Mouse (Mus musculus) hematopoietic stem cell, adult 5-6 weeks (primary cell): Measurements from ENCODE around the gene Arhgap15. TPM values are rescaled to one million over a fixed set of nuclear protein-coding genes. Genes with fewer than 3 reads are reported as not detected.

Experiments
- ATAC-seq, 2 experiments: fragments of 125-278 bp in 1 of 2; replicated peaks in 1 of 2; 2 replicates each; pipeline ENCODE4 v1.8.0; 2016 to 2017; ENCODE audit warnings: inconsistent platforms in 2 of 2, mild to moderate bottlenecking in 2 of 2, moderate number of reproducible peaks in 2 of 2, low read depth in 1 of 2, moderate TSS enrichment in 1 of 2; ENCODE audit not compliant: low FRiP score in 2 of 2, poor library complexity in 2 of 2, severe bottlenecking in 2 of 2, insufficient read depth in 1 of 2, low TSS enrichment in 1 of 2
- total RNA-seq: library from RNA; stranded (forward); fragments of 172-1452, 232-1000 nt; gene quantifications from 2 replicates; pipeline ENCODE4 v1.2.3, GENCODE M21; 2017

Arhgap15 gene
- total RNA-seq, 1 experiment from 2014 or later = 148 TPM

GRCm38 (mm10) chr2:44393789-44394188 is 645.2 kb downstream of the Arhgap15 start:
- no peak for ATAC-seq

- ATAC-seq = no peak
Measured at GRCm38 (mm10) chr2:44394956-44395501, 646.4 kb downstream of the Arhgap15 start.

GRCm38 (mm10) chr2:44395577-44395976 is 647.0 kb downstream of the Arhgap15 start:
- ATAC-seq = no peak

- ATAC-seq = no peak
Measured at GRCm38 (mm10) chr2:44397209-44397608, 648.6 kb downstream of the Arhgap15 start.

- no peak for ATAC-seq
Measured at GRCm38 (mm10) chr2:44397735-44398337, 649.2 kb downstream of the Arhgap15 start.

GRCm38 (mm10) chr2:44399191-44399926 is 650.7 kb downstream of the Arhgap15 start:
- no peak for ATAC-seq

GRCm38 (mm10) chr2:44401704-44402422 is 653.2 kb downstream of the Arhgap15 start:
- ATAC-seq = no peak

GRCm38 (mm10) chr2:44411660-44412059 is 663.0 kb downstream of the Arhgap15 start:
- no peak for ATAC-seq

GRCm38 (mm10) chr2:44416331-44416730 is 667.7 kb downstream of the Arhgap15 start:
- no peak for ATAC-seq

- no peak for ATAC-seq
Measured at GRCm38 (mm10) chr2:44419547-44420225, 671.1 kb downstream of the Arhgap15 start.

GRCm38 (mm10) chr2:44430521-44430920 is 681.9 kb downstream of the Arhgap15 start:
- ATAC-seq = no peak

- ATAC-seq = no peak
Measured at GRCm38 (mm10) chr2:44436652-44437051, 688.0 kb downstream of the Arhgap15 start.

GRCm38 (mm10) chr2:44437496-44438057 is 689.0 kb downstream of the Arhgap15 start:
- ATAC-seq = no peak

GRCm38 (mm10) chr2:44438070-44438469 is 689.4 kb downstream of the Arhgap15 start:
- ATAC-seq = no peak

GRCm38 (mm10) chr2:44444938-44445337 is 696.3 kb downstream of the Arhgap15 start:
- ATAC-seq = no peak
